Mouse (Mus musculus): Measurements from ENCODE around the gene Shcbp1l. TPM values are rescaled to one million over a fixed set of nuclear protein-coding genes. Genes with fewer than 3 reads are reported as not detected.
"Not testable (repeated sequence)": the region's sequence is repeated elsewhere in the genome, so short reads cannot be mapped to it uniquely, and the experiment has no call there.

Shcbp1l gene
- total RNA-seq, 2 experiments from 2014 or later: 0.13 to 0.51 TPM

DNA sequence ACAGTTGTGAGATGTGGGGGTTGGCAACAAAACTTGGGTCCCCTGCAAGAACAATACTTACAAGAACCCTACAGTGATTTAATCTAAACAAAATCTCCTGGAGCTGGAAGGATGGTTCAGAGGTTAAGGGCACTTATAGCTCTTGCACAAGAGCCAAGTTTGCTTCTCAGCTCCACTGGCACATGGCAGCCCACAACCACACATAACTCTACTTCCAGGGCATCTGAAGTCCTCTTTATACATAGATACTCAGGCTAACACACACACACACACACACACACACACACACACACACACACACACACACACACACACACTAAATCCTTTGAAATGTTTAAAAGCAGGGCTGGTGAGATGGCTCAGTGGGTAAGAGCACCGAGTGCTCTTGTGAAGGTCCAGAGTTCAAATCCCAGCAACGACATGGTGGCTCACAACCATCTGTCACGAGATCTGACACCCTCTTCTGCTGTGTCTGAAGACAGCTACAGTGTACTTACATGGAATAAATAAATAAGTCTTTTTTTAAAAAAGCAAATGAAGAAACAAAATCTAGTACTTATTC lies 8.6 kb upstream of the Shcbp1l start:
- not testable (repeated sequence) for ATAC-seq (ENCODE audit: poor library complexity, severe bottlenecking)

DNA sequence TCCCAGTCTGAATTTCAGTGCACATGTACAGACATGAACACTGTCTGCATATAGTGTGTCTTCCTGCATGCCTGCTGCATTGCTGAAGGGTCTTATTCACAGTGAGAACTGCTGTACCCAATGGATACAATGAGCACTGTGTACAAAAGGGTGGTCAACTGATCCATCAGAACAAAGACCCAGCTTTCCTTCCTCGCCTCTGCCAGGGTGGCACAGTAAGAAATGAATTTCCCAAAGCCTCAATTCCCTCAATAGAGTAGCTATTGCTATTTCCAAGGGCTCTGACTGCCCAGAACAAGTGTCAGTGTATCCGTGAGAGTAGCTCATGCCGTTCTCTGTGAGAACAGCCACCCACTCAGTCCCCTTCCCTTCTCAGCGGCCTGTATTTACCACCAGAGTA lies 7.2 kb upstream of the Shcbp1l start:
- not testable (repeated sequence) for ATAC-seq (ENCODE audit: poor library complexity, severe bottlenecking)

DNA sequence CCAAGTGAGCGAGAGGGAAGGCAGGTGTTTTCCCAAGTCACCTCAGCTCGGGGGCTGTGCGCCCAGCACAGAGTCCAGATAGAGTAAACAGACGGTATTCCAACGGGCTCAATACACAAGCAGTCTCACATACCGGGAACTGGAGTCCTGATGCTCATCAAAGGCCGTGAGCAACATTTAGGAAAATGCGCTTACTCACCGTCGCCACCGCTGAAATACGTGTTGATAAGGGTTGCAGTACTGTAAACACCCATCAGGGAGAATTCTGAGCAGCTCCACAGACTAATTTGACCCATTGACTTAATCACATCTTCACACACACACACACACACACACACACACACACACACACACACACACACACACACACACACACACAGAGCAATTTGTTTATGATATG lies 691 bp upstream of the Shcbp1l start:
- ATAC-seq (ENCODE audit: poor library complexity, severe bottlenecking): peak; percentile 59

DNA sequence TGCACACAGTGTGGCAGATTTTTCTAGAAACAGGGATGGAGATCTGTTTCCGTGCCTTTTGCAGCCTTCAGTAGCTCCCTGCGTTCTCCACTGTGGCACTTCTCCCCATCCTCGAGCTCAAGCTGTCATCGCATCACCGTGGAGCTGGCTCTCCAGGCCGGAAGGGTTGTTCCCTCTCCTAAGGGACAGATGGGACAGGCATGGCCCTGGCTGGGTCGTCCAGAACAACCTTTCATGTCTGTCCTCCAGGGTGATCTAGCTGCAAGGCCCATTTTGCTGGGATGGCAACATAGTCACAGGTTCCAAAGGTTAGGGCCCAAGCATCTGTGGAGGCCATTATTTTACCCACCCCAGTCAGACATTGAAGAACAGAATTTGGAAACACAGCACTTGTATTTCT lies 6.2 kb downstream of the Shcbp1l start:
- no peak for ATAC-seq (ENCODE audit: poor library complexity, severe bottlenecking)

DNA sequence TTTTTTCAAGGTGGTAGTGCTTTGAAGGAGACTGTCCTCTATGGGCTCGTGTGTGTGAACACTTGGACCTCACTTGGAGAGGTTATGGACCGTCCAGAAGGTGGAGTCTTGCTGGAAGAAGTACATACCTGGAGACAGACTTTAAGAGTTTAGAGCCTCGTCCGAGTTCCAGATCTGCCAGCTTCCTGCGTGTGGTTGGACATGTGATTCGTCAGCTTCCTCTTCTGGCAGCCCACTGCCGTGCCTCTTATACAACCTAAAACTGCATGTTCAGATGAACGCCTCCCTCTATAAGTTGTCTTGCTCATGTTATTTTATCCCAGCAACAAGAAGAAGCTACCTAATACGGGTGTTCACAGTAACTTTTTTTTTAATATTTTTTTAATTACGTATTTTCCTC lies 6.7 kb downstream of the Shcbp1l start:
- peak; percentile 84 for ATAC-seq (ENCODE audit: poor library complexity, severe bottlenecking)

DNA sequence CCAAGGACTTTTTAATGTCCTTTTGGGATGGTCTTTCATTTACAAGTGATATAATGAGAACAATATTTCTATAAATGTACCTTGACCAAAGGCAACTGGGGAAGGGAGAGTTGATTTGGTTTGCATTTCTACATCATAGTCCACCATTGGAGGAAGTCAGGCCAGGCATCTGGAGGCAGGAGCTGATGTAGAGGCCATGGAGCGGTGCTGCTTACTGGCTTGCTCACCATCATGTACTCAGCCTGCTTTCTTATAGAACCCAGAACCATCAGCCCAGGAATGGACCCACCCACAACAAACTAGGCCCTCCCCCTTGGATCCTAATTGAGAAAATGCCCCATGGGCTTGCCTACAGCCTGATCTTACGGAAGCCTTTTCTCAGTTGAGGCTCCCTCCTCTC lies 7.4 kb downstream of the Shcbp1l start:
- no peak for ATAC-seq (ENCODE audit: poor library complexity, severe bottlenecking)

DNA sequence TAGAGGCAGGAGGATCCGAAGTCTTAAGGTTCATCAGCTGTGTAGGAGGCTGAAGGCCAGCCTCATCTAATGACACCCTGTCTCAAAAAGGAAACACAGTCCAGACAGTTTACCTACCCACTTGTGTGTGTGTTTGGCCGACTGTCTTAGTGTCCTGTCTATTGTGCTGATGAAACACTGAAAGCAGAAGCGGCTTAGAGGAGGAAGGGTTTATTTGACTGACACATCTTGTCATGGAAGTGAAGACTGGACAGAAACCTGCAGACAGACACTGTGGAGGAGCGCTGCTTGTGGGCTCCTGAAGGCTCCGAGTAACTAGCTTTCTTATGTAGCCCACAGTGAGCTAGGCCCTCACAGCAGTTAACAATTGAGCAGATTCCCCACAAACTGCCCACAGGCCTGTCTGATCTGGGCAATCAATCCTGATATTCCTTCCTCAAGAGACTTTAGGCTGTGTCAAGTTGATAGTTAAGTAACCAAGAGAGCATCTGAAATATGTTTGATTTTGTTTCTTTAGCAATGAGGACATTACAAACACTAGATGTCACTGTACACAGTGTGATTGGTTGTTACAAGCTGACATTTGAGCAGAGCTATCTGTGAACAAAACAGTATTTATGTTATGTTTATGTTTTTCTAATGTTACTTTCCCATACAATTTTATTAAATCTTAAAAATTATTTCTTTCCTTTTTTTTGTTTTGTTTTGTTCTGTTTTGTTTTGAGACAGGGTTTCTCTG lies 9.1 kb downstream of the Shcbp1l start:
- peak; percentile 86 for ATAC-seq (ENCODE audit: poor library complexity, severe bottlenecking)

DNA sequence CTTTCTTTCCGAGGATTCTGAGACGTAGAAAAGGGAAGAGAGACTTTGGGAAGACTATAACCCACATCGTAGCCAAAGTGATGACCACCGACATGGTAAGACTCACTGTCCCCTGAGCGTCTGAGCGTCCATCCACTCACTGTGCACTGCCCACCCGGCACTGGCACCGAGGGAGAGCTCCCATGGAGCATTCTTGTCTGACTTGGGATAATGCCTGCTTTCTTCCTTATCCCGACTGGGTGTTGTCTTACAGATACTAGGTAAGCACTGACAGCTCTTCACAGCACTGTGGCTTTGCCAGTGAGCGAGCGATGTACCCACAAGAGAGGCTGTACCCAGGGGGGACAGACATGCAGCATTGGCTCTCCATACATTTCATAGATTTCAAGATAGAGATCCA lies 12.6 kb downstream of the Shcbp1l start:
- no peak for ATAC-seq (ENCODE audit: poor library complexity, severe bottlenecking)

DNA sequence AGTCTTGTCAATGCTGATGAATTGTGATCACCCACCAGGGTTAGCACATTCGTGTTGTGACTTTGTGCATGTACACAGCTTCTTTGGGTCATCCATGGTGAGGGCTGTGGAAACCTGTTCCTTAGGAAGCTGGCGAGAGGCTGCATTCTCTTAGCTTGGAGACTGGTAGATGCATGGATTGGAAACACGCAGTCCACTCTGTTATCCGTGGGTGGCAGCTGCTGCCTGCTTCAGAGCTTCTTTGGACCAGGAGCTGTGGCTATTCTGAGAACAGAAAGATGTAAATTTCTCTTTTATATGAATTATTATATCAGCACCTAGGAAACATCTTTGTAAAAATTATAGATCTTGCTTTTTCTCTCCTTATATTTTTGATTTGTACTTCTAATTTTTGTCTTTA lies 15.8 kb downstream of the Shcbp1l start:
- ATAC-seq (ENCODE audit: poor library complexity, severe bottlenecking): no peak

DNA sequence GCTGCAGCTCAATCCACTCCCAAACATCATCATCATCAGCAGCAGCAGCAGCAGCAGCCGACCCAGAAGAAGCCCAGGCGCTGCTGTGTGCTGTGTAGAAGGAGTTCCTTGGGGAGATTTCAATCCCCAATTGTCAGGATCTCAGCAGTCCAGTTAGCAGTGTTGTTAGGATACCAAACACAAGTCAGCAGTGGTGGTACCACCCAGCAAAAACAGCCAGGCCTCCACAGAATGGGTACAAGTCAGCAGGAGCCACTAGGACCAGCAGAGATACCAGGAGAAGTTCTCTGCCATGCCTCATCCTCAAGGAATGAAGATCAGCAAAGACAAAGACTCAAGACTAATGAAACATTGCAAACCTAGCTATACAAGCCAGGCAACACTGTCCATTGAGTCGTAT lies 16.7 kb downstream of the Shcbp1l start:
- no peak for ATAC-seq (ENCODE audit: poor library complexity, severe bottlenecking)

DNA sequence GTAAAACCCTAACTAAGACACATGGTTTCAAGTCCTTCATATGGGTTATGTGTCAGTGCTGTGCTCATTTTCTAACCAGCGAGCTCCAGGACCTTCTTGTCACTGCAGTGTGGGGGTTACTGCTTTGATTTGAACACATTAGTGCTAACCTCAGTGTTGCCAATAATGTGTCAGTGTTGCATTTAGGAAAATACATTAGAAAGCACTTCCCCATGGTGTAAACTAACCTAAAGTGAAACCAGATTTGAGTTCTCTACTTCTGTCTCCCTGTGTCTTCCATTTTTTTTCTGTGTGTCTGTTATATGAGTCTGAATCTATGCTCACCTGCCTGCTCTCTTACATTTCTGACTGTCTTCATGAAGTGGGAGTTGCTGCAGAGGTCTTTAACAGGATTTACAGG lies 18.1 kb downstream of the Shcbp1l start:
- ATAC-seq (ENCODE audit: poor library complexity, severe bottlenecking): peak; percentile 72

DNA sequence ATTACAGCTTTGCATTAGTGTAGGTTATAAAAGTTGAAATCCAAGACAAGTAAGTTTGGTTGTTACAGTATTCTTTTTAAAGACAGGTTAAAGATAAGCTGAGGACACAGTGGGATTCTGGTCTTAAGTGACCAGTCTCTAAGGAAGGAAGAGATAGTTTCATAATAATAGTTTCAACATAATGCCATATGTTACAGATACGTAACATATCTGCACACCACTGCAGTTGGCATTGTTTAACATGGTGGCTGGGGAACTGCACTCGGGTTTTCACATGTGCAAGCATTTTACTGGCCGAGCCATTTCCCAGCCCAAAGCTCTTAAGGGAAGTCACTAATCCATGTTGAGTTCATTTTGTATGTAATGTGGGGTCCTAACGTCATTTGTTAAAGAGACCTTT lies 18.7 kb downstream of the Shcbp1l start:
- peak; percentile 71 for ATAC-seq (ENCODE audit: poor library complexity, severe bottlenecking)

DNA sequence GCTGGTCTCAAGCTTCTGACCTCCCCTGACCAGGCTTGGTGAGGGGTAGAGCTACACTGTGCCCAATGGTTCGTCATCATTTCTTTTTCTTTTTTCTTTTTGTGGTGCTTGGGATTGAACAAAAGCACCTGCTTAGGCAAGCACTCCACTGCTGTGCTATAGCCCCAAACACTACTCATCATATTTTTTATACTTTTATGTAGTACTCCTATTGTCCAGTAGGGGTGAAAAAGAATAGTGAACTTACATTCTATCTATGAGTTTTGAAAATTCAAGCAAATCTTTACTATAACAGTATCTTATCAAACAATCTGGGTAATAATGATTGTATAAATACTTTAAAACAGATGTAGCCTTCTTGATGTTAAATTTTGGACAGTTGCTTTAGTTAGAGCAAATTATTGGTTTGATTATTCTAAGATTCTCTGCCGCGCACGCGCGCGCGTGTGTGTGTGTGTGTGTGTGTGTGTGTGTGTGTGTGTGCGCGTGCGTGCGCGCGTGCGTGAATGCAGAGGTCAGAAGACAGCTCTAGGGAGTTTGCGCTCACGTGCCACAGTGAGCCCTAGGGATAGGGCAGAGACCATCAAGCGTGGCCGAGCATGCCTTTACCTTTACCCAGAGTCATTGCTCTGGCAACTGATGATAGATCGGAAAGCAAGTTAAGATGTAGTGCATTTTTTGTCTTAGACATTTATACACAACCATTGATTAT lies 21.3 kb downstream of the Shcbp1l start:
- no peak for ATAC-seq (ENCODE audit: poor library complexity, severe bottlenecking)

DNA sequence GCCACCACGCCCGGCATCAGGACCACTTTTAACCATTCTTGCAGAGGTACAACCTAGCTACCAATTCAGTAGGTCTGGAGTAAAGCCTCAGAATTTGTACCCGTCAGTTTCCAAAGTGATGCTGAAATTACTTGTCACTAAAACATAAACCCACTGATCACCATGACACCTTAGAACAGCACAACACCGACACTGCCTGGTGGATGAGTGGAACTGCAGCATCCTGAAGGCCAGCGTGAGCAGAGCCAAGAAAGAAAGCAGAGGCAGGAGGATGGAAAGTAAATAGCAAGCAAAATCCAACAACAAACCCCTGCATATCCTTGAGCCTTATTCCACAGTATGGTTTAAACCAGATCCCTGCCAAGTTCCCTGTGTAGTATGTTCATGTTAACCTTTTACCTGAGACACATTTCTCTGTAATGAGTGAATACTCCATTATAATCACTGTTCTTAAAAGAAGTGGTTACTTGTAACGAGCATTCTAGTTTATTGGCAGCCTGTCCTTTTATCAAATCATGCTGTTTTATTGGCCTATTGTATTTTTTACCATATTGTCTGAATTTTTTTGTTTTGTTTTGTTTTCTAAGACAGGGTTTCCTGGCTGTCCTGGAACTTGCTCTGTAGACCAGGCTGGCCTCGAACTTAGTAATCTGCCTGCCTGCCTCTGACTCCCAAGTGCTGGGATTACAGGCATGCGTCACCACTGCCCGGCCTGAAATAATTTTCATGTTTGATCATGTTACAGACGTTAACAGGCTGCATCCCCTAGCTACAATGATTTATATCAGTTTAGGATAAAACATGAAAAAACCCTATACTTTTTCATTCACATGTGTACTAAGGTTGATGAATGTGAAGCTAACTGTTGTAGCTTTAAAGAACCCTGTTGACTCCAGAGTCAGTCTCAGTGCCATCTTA lies 26.5 kb downstream of the Shcbp1l start:
- ATAC-seq (ENCODE audit: poor library complexity, severe bottlenecking): peak; percentile 90

DNA sequence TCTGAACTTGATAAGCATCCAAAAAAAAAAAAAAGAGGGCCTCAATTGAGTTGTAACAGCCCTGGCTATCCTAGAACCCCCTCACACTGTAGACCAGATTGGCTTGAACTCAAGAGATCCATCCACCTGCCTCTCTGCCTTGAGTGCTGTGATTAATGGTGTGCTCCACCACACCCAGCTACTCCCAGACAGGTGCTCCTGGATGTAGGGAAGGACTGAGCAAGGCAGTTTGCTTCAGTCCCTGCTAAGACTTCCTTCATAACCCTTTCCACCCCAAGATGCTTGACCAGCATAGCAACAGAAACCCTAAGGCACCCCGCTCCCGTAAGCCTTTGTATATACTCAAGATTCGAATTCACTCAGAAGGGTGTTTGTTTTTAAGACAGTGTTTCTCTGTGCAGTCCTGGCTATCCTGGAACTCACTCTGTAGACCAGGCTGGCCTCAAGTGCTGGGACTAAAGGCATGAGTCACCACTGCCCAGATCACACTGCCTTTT lies 28.2 kb downstream of the Shcbp1l start:
- no peak for ATAC-seq (ENCODE audit: poor library complexity, severe bottlenecking)

DNA sequence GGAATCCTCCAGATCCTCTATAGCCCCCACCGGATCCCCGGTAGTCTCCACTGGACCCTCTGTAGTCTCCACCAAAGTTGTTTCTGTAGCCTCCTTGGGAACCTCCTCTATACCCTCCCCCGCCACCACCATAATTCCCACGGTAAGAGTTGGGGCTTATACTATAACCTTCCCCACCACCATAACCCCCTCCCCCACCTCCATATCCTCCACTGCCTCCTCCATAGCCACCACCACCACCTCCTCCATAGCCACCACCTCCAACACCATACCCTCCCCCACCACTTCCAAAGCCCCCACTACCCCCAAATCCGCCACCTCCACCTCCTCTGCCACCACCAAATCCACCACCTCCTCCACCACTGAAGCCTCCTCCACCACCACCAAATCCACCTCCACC lies 31.2 kb downstream of the Shcbp1l start:
- no peak for ATAC-seq (ENCODE audit: poor library complexity, severe bottlenecking)

DNA sequence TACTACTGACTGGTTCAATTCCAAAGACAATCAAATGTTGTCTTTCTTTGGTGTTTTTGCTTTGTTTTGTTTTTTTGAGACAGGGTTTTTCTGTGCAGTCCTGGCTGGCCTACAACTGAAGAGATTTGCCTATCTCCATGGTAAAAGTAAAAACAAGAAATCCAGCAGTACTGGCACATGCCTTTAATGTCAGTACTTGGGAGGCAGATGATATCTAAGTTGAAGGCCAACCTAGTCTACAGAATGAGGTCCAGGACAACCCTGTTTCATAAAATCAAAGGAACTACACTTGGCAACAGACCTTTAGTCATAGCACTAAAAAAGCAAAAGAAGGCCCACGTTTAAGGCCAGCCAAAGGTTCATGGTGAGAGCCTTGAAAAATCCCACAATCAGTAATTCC lies 36.8 kb downstream of the Shcbp1l start:
- ATAC-seq (ENCODE audit: poor library complexity, severe bottlenecking): no peak

DNA sequence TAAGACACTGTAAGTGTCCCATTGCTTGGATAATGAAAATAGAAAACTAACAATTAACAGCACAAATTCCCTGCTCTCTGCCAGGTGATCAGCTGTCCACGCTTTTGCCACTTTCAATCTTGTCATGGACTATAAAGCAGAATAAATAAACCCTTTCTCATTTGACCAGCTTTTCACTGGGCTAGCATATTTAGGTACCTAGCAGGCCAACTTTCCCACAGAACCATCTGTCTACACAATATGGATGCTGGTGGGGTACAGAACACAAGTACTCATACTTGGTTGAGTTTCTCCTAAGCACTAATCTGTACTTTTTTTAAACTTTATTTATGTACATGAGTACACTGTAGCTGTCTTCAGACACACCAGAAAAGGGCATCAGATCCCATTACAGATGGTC lies 54.3 kb downstream of the Shcbp1l start:
- no peak for ATAC-seq (ENCODE audit: poor library complexity, severe bottlenecking)

DNA sequence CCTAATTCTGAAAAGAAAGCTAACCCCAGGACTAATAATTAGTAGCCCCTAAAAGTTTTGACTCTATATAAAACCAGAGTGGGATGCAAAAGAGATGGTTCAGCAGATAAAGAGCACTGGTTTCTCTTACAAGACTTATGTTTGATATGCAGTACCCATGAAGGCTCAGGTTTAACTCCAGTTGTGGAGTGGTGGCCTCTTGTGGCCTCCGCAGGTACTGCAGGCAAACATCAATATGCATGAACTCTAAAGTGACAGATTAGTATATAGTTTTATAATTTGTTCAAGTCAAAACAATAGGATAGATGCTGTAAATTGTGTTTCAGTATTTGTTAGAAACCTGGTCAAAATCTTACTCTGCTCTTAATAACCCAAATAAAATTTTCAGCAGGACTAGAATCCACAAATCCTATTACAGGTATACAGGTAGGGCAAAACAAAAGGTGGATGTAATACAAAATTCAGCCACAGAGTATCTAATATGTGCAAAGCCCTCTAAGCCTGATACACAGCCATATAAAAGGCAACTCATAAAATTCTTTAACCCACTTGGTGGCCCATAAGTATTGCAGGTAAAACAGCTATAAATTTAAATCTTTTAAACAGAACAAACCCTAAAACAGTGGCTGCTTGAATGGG lies 55.5 kb downstream of the Shcbp1l start:
- ATAC-seq (ENCODE audit: poor library complexity, severe bottlenecking): peak; percentile 94

DNA sequence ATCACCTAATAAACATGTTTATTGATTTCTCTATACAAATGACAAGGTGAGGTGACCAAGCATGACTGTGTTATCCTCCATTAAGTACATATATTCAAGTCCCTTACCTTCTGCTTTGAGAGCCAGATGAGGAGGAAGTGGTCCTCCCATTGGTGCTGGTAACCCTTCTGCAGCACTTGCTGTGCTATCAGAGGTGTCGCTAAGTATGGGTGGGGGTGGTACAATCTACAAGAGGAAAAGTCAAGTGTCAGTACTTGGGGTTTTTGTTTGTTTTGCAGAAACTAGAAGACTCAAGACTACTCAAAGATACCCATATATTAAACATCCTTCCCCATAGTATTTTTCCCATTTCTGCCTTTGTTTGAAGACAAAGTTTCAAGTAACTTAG lies 56.1 kb downstream of the Shcbp1l start:
- ATAC-seq (ENCODE audit: poor library complexity, severe bottlenecking): no peak
